ENCODE assay signal across 9 mouse cellular contexts in the genomic region with DNA sequence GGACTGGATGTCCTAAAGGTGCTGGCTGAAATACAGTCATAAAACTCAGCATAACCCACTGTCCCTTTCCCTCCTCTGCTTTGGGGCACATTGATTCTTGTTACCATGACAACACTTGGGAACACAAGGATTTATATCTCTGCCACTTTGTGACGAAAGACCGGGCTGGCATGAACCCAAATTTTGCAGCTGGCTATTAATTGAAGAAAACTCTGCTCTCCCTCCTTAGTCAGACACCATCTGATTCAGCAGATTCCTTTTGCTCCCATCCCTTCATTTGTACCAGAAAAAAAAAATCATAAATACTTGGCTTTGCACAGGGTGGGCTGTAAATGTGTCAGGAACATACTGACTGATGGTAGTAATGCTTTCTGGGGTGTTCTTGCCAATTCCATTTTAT.
DNase-seq lines count a peak whose midpoint lies in the region; ATAC-seq lines count a peak whose summit lies in the region.
"Had no signal": no experiment of that assay in that cellular context is flagged by ENCODE, and none has a peak within 500 bp of the region (broad histone marks: within the 10 kb centered on the region; RNA-seq: fewer than 3 reads in every experiment).

No protein-coding gene starts in this region.

- no peaks in the 10 kb centered on the region for H3K9me3 ChIP-seq in heart, embryonic 11.5 days (replicated peaks; ENCODE audit: control insufficient read depth, low read length)
- no peaks in the 10 kb centered on the region for H3K9me3 ChIP-seq in forebrain, embryonic 16.5 days (ENCODE audit: control insufficient read depth, low read length)
- H3K9me3 ChIP-seq in liver, embryonic 12.5 days (replicated peaks), result no peaks in the 10 kb centered on the region
- H3K9me3 ChIP-seq: G1E had no signal

- H3K9ac ChIP-seq in heart, embryonic 11.5 days (ENCODE audit: low read depth, low read length), result no peak overlapping the region
- no peak overlapping the region for H3K9ac ChIP-seq in forebrain, embryonic 16.5 days (replicated peaks; ENCODE audit: low read depth, low read length)
- H3K9ac ChIP-seq in liver, embryonic 12.5 days, result no peak overlapping the region

- no peaks in the 10 kb centered on the region for H3K4me1 ChIP-seq in heart, embryonic 11.5 days (ENCODE audit: control insufficient read depth, insufficient read depth, low read length)
- H3K4me1 ChIP-seq in forebrain, embryonic 16.5 days (replicated peaks; ENCODE audit: control insufficient read depth, insufficient read depth, low read length), result 0 out of 2 replicates have a peak, but pooled peaks cover 6% of the 10 kb centered on the region
- no peaks in the 10 kb centered on the region for H3K4me1 ChIP-seq in liver, embryonic 12.5 days

- DNase-seq in heart, postnatal 4 days, result peak; percentile 12
- peak; percentile 39 for DNase-seq in MN1 (ENCODE audit: low spot score)
- peak; percentile 59 for DNase-seq in left cerebral cortex, postnatal 4 days
- no peak for DNase-seq in ovary, adult 18-20 months (ENCODE audit: low spot score)
- no peak for DNase-seq in embryo, embryonic 10 days (ENCODE audit: low spot score)

- WGBS in heart, embryonic 11.5 days (ENCODE audit: insufficient replicate concordance), result 55% methylated on average over 2 of the region's 2 CpGs
- WGBS in forebrain, embryonic 16.5 days, result 19% methylated on average over 2 of the region's 2 CpGs
- 70% methylated on average over 2 of the region's 2 CpGs for WGBS in liver, embryonic 12.5 days (ENCODE audit: insufficient replicate concordance)

- no peak for ATAC-seq in heart, embryonic 11.5 days (replicated peaks; ENCODE audit: insufficient number of reproducible peaks, low FRiP score, low TSS enrichment)
- ATAC-seq in forebrain, embryonic 16.5 days, result peak; percentile 70
- ATAC-seq in liver, embryonic 12.5 days, result no peak

- no peaks in the 10 kb centered on the region for H3K27me3 ChIP-seq in heart, embryonic 11.5 days (ENCODE audit: control insufficient read depth, insufficient read depth, low read length)
- H3K27me3 ChIP-seq in forebrain, embryonic 16.5 days (replicated peaks; ENCODE audit: control insufficient read depth, insufficient read depth, low read length), result no peaks in the 10 kb centered on the region
- H3K27me3 ChIP-seq in liver, embryonic 12.5 days (replicated peaks), result no peaks in the 10 kb centered on the region

- no peaks in the 10 kb centered on the region for H3K36me3 ChIP-seq in heart, embryonic 11.5 days (ENCODE audit: control insufficient read depth, insufficient read depth, low read length)
- no peaks in the 10 kb centered on the region for H3K36me3 ChIP-seq in forebrain, embryonic 16.5 days (ENCODE audit: control insufficient read depth, insufficient read depth)
- no peaks in the 10 kb centered on the region for H3K36me3 ChIP-seq in liver, embryonic 12.5 days
- H3K36me3 ChIP-seq: G1E had no signal

- no peak overlapping the region for H3K4me3 ChIP-seq in heart, embryonic 11.5 days (ENCODE audit: low read depth, low read length)
- H3K4me3 ChIP-seq in forebrain, embryonic 16.5 days (replicated peaks; ENCODE audit: low read length), result no peak overlapping the region
- no peak overlapping the region for H3K4me3 ChIP-seq in liver, embryonic 12.5 days

- H3K4me2 ChIP-seq in heart, embryonic 11.5 days, result no peak overlapping the region
- H3K4me2 ChIP-seq in forebrain, embryonic 16.5 days (ENCODE audit: low read length), result no peak overlapping the region
- H3K4me2 ChIP-seq in liver, embryonic 12.5 days, result no peak overlapping the region

- no peak overlapping the region for H3K27ac ChIP-seq in heart, embryonic 11.5 days (ENCODE audit: low read depth, low read length)
- H3K27ac ChIP-seq in forebrain, embryonic 16.5 days (ENCODE audit: low read length), result no peak overlapping the region
- no peak overlapping the region for H3K27ac ChIP-seq in liver, embryonic 12.5 days

- intact Hi-C loops in left cerebral cortex, postnatal 4 days (cut with DNase I), result no loop called here

Comparison
In these comparisons a context has a peak if more than half of its experiments do, and no peak if none do; other contexts are left out.
1. DNase-seq: peak in heart, postnatal 4 days (single experiment), MN1 (single experiment) and left cerebral cortex, postnatal 4 days (single experiment); none in ovary, adult 18-20 months (single experiment) and embryo, embryonic 10 days (single experiment).